Mouse (Mus musculus): Measurements from ENCODE around the gene Trf.

DNA sequence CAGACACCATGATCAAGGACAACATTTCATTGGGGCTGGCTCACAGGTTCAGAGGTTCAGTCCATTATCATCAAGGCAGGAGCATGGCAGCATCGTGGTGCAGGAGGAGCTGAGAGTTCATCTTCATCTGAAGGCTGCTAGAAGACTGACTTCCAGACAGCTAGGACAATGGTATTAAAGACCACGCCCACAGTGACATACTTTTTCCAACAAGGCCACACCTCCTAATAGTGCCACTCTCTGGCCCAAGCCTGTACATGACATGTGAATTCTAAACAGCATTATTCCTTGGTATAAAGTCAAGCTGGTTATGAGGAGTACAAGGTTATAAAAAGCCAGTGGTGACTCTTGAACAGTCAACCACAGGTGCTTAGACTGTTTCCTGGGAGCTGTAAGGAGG is 75.7 kb downstream of the Trf start:
- no peak for TF ChIP-seq CTCF (IDR thresholded peaks at IDR 0.05; ENCODE audit: low read depth)
- no peak for TF ChIP-seq EP300 (IDR thresholded peaks at IDR 0.05; ENCODE audit: low read depth)

Measured in heart, postnatal 0 days (tissue).